Mouse (Mus musculus): ENCODE results near the gene Lect2.

Lect2 gene

DNA sequence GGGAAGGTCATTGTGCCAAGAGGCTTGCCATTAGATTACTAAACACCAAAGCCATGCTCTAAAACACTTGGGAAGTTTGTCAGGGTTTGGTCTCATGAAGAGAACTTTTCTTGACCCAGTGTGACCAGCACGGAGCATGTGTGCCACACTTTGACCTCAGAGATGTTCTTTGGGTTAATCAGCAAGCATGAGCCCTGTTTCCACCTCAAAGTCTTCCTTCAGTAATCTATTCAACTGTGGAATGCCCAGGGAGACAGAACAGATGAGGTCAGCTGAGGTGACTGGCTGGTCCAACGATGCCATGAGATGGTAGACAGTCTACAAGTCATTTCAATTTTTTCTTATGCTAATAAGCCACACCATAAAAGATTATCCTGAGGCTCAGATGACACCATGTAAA, 38.5 kb downstream of the Lect2 start:
- in situ Hi-C loops (cut with MboI, MseI), result loop anchor here in 1 of 2 experiments (10.0 kb wide), 1 partner anchor 945 kb away; no protein-coding TSS in a partner anchor

DNA sequence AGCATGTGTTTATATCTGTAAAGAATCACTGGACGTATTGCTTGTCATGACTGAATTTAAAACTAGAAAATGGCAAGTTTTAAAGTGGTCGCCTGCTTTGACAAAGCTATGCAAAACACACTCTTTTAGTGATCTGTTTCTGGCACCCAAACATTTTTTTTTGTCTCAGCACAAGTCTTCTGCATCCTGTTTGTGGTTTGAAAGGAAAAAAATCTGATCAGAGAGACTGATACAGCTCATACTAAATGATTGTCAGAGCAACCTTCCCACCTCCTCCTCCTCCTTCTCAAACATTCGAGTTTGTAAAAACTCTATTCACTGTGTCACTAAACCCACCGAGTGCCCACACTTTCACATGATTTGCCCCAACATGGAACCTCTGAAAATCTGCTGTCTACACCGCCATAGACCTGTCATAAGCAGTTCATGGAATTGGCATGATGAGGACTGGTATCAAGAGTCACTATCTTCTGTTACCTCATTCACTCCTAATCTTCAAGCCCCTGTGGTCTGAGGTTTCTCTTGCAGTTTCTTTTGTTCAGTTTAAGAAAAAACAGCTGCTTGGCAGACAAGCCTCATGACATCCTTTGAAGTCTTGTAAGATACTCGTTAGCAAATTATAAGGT, 41.3 kb downstream of the Lect2 start:
- in situ Hi-C loops (cut with MboI, MseI), result no loop called here

DNA sequence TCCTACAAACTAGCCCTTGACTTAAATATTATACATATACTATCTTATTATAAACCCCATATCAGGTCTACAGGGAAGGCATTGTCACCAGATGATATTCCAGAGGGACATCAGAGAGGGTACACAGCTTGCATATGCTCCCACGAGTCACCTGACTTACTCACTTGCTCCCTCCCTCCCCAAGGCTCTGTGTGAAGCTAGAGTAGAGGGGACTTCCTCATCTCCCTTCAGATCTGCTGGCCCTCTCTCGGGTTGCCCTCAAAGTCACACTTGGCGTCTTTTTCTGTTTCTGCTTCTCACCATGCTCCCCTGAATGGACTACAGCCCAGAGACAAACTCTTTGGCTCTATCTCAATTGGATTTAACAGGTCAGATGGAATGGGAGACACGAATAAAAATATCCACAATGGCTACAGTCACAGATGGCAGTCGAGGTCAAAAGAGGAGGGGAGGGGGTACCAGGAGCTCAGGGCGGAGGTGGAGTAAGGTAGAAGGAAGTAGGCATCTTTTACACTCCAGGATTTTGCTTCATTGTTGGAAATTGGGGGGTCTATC, 46.4 kb downstream of the Lect2 start:
- in situ Hi-C loops (cut with MboI, MseI), result no loop called here

DNA sequence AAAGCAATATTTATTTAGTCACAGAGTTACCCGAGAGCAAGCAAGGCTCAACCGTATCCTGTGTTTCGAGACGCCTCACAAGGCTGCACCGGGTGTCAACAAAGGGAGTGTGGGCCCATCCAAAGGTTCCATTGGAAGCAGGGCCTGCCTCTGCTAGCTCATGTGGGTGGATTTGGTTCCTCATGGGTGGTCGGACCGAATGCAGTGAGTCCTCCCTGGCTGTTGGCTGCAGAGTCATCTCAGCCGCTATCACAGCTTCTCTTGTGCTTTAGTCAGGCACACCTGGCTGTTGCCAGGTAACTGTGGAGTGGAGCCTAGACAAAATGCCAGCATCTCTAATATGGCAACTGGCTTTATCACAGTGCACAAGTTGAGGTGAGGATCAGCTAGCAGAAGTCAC, 47.7 kb downstream of the Lect2 start:
- in situ Hi-C loops (cut with MboI, MseI), result no loop called here

DNA sequence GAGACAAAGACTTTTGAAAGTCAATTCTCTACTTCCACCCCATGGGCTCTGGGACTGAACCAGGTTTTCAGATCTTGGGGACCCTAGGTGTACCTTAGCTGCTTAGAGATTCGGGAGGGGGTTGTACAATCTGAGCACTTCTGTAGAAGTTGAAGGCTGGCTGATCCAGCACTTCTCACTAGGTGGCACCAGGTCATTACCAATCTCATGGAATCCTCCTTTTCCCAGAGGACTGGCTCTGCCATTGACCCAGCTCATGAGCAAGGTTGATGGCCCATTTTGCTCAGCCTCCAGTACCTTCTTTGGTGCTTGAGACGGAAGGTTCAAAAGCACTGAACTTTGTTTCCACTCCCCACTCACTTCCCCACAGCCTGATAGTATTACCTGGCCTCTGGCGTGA, 48.2 kb downstream of the Lect2 start:
- in situ Hi-C loops (cut with MboI, MseI), result no loop called here

DNA sequence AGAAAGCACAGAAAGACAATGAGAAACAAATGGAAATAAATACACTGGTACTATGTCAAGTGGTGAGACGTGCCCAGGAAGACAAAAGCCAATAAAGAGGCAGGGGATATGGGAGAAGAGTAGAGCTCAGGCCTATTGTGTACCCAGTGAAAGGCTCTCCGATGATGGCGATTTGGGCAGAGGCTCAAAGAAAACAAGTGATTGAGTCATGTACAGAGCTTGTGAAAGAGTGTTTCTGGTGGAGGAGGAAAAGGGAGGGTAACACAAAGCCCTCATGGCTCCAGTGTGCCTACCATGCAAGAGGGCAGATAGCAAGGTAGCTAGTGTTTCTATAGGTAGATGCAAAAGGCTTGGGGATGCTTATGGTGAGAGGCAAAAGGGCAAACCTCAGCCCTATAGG, 53.9 kb downstream of the Lect2 start:
- in situ Hi-C loops (cut with MboI, MseI), result no loop called here
